Mouse (Mus musculus) brain, embryonic 14.5 days (tissue): ENCODE data around the gene Opcml. TPM values are rescaled to one million over a fixed set of nuclear protein-coding genes. Genes with fewer than 3 reads are reported as not detected.

Experiments used
- DNase-seq: peaks from one replicate; pipeline ENCODE4 v3.0.0-alpha.2; 2011; ENCODE audit warnings: low read depth
- CTCF ChIP-seq: fragments of 200-500 bp; IDR thresholded peaks from 2 replicates; pipeline ENCODE4 v1.5.1; 2012; ENCODE audit warnings: inconsistent platforms, mild to moderate bottlenecking, moderate library complexity, borderline replicate concordance; ENCODE audit not compliant: insufficient read depth, insufficient read length; ENCODE audit errors: extremely low read depth
- POLR2A ChIP-seq: fragments of 200-500 bp; IDR thresholded peaks from 2 replicates; pipeline ENCODE4 v1.6.1; 2012; ENCODE audit warnings: mild to moderate bottlenecking, inconsistent platforms, borderline replicate concordance; ENCODE audit not compliant: poor library complexity, insufficient read depth, insufficient read length, severe bottlenecking; ENCODE audit errors: extremely low read depth
- polyA plus RNA-seq: library from polyadenylated mRNA; depleted of rRNA; stranded (reverse); fragments of >200 nt; gene quantifications from 2 replicates; pipeline ENCODE4 v1.2.3, GENCODE M21; 2012

Gene Opcml
- polyA plus RNA-seq, 1 experiment = 22.0 TPM

- no peak for DNase-seq
- no peak for TF ChIP-seq POLR2A
- no peak for TF ChIP-seq CTCF
Measured at GRCm38 (mm10) chr9:27796535-27796934, 6.0 kb downstream of the Opcml start.

GRCm38 (mm10) chr9:27800992-27801391 is 10.4 kb downstream of the Opcml start:
- DNase-seq = no peak
- TF ChIP-seq POLR2A (no peak), CTCF (no peak)

GRCm38 (mm10) chr9:27801807-27802206 is 11.2 kb downstream of the Opcml start:
- DNase-seq = no peak
- TF ChIP-seq CTCF = no peak
- no peak for TF ChIP-seq POLR2A

- TF ChIP-seq POLR2A = no peak
- no peak for TF ChIP-seq CTCF
Measured at GRCm38 (mm10) chr9:27802379-27802778, 11.8 kb downstream of the Opcml start.

GRCm38 (mm10) chr9:27804461-27804860 is 13.9 kb downstream of the Opcml start:
- TF ChIP-seq POLR2A = no peak
- no peak for TF ChIP-seq CTCF
- peak; percentile 22 for DNase-seq

More at GRCm38 (mm10) chr9:27802379-27802778, 11.8 kb downstream of the Opcml start:
- DNase-seq = no peak

- no peak for DNase-seq
Measured at GRCm38 (mm10) chr9:27809741-27810140, 19.2 kb downstream of the Opcml start.

GRCm38 (mm10) chr9:27813207-27813790 is 22.7 kb downstream of the Opcml start:
- no peak for TF ChIP-seq CTCF
- TF ChIP-seq POLR2A = no peak

More at GRCm38 (mm10) chr9:27809741-27810140, 19.2 kb downstream of the Opcml start:
- TF ChIP-seq CTCF = no peak
- TF ChIP-seq POLR2A = no peak

GRCm38 (mm10) chr9:27814161-27814560 is 23.6 kb downstream of the Opcml start:
- no peak for DNase-seq
- no peak for TF ChIP-seq CTCF
- TF ChIP-seq POLR2A = no peak

More at GRCm38 (mm10) chr9:27813207-27813790, 22.7 kb downstream of the Opcml start:
- DNase-seq = no peak

GRCm38 (mm10) chr9:27821197-27821596 is 30.6 kb downstream of the Opcml start:
- DNase-seq = no peak
- TF ChIP-seq CTCF (no peak), POLR2A (no peak)

- no peak for DNase-seq
- TF ChIP-seq POLR2A (no peak), CTCF (no peak)
Measured at GRCm38 (mm10) chr9:27822681-27823080, 32.1 kb downstream of the Opcml start.

GRCm38 (mm10) chr9:27824424-27824823 is 33.8 kb downstream of the Opcml start:
- TF ChIP-seq CTCF = no peak
- TF ChIP-seq POLR2A = no peak
- DNase-seq = no peak

GRCm38 (mm10) chr9:27830519-27830918 is 39.9 kb downstream of the Opcml start:
- peak; percentile 47 for DNase-seq
- TF ChIP-seq POLR2A (no peak), CTCF (no peak)
